Mouse (Mus musculus) kidney, postnatal 0 days (tissue): ENCODE results near the gene Grhpr. TPM values are rescaled to one million over a fixed set of nuclear protein-coding genes. Genes with fewer than 3 reads are reported as not detected.
A peak's percentile ranks its signal among the peaks of the same experiment; 100 is the strongest.

Experiments
- ATAC-seq: fragments of 200-750 bp; cut with Nextera tagmentation; replicated peaks from 2 replicates; pipeline ENCODE4 v1.8.0; 2017; ENCODE audit warnings: low read depth, moderate number of reproducible peaks, moderate TSS enrichment, moderate library complexity; ENCODE audit not compliant: low FRiP score
- DNase-seq: peaks from one replicate; pipeline ENCODE4 v3.0.0-alpha.2; 2016; ENCODE audit warnings: low spot score
- H3K27ac ChIP-seq: fragments of 300-500 bp; sonication (generic); 2 replicates; pipeline ENCODE4 v1.5.1; 2014; ENCODE audit warnings: mild to moderate bottlenecking
- H3K27me3 ChIP-seq: fragments of 300-500 bp; sonication (generic); 2 replicates; pipeline ENCODE4 v1.6.1; 2014; ENCODE audit warnings: low read length, mixed read lengths; ENCODE audit not compliant: insufficient read depth
- H3K36me3 ChIP-seq: fragments of 300-500 bp; sonication (generic); 2 replicates; pipeline ENCODE4 v1.6.1; 2014; ENCODE audit warnings: low read length, mixed read lengths; ENCODE audit not compliant: insufficient read depth
- H3K4me1 ChIP-seq: fragments of 300-500 bp; sonication (generic); replicated peaks from 2 replicates; pipeline ENCODE4 v1.6.1; 2014; ENCODE audit warnings: antibody characterized with exemption, low read length, mixed read lengths; ENCODE audit not compliant: insufficient read depth
- H3K4me2 ChIP-seq: fragments of 300-500 bp; sonication (generic); 2 replicates; pipeline ENCODE4 v1.6.1; 2014; ENCODE audit warnings: mild to moderate bottlenecking, low read length, moderate library complexity, mixed read lengths
- H3K4me3 ChIP-seq: fragments of 300-500 bp; sonication (generic); replicated peaks from 2 replicates; pipeline ENCODE4 v1.5.1; 2014; ENCODE audit warnings: low read depth, low read length
- H3K9ac ChIP-seq: fragments of 300-500 bp; sonication (generic); 2 replicates; pipeline ENCODE4 v1.6.1; 2014; ENCODE audit warnings: low read depth, low read length
- H3K9me3 ChIP-seq: fragments of 300-500 bp; sonication (generic); replicated peaks from 2 replicates; pipeline ENCODE4 v1.6.1; 2016; ENCODE audit warnings: low read length, inconsistent platforms, mixed read lengths
- CTCF ChIP-seq: IDR thresholded peaks from 2 replicates; pipeline ENCODE4 v1.5.1; 2016; ENCODE audit warnings: antibody characterized with exemption, low read depth, mild to moderate bottlenecking, moderate library complexity
- whole genome bisulfite sequencing: fragments of 180-500 bp; shearing (Covaris S2); extraction: QIAGEN DNeasy Blood & Tissue Kit; methylation state at CpG from one replicate; pipeline ENCODE4 v1.1.7; 2014; 5-methylcytosine and 5-hydroxymethylcytosine counted together
- polyA plus RNA-seq: library from polyadenylated mRNA; unstranded; fragments of >200 nt; fragmentation: Nextera tagmentation; extraction: Ambion mirVana; gene quantifications from 2 replicates; pipeline ENCODE4 v1.2.1, GENCODE M21; 2015

The Grhpr gene
- polyA plus RNA-seq, 1 experiment from 2014 or later, result 131 TPM

GRCm38 (mm10) chr4:44973450-44973849, 7.7 kb upstream of the Grhpr start:
- no peaks in the 10 kb centered on the region for H3K9me3 ChIP-seq
- peak overlapping the region; percentile 18; the same call in 1 of the 2 replicates for H3K9ac ChIP-seq
- H3K4me3 ChIP-seq, result 0 out of 2 replicates have a peak overlapping the region, but pooled peaks have one; percentile 6
- peak; percentile 99 for TF ChIP-seq CTCF
- ATAC-seq (peak; percentile 54; the same call in 1 of the 2 replicates), DNase-seq (peak; percentile 93)
- no peaks in the 10 kb centered on the region for H3K36me3 ChIP-seq
- peak overlapping the region; percentile 47 for H3K4me2 ChIP-seq
- H3K4me1 ChIP-seq, result peaks cover 4% of the 10 kb centered on the region; the same call in 1 of the 2 replicates
- H3K27me3 ChIP-seq, result no peaks in the 10 kb centered on the region
- WGBS, result 10% methylated on average over 9 of the region's 9 CpGs
- H3K27ac ChIP-seq, result peak overlapping the region; percentile 25; the same call in 1 of the 2 replicates

- DNase-seq (no peak), ATAC-seq (peak; percentile 16; the same call in 1 of the 2 replicates)
- Histone ChIP-seq H3K36me3 (no peaks in the 10 kb centered on the region), H3K27ac (peak overlapping the region; percentile 25; the same call in 1 of the 2 replicates), H3K4me1 (peaks cover 4% of the 10 kb centered on the region; the same call in 1 of the 2 replicates), H3K9ac (peak overlapping the region; percentile 18; the same call in 1 of the 2 replicates), H3K4me2 (peak overlapping the region; percentile 47), H3K9me3 (no peaks in the 10 kb centered on the region), H3K4me3 (0 out of 2 replicates have a peak overlapping the region, but pooled peaks have one; percentile 6), H3K27me3 (no peaks in the 10 kb centered on the region)
- TF ChIP-seq CTCF, result no peak
- 39% methylated on average over 14 of the region's 14 CpGs for WGBS
Observed at GRCm38 (mm10) chr4:44973871-44974270, 7.3 kb upstream of the Grhpr start.

GRCm38 (mm10) chr4:44974331-44974730, 6.9 kb upstream of the Grhpr start:
- no peak overlapping the region for H3K4me2 ChIP-seq
- H3K36me3 ChIP-seq, result no peaks in the 10 kb centered on the region
- ATAC-seq (no peak), DNase-seq (no peak)
- 70% methylated on average over 8 of the region's 8 CpGs for WGBS
- no peak overlapping the region for H3K9ac ChIP-seq
- H3K4me1 ChIP-seq, result peaks cover 5% of the 10 kb centered on the region; the same call in 1 of the 2 replicates
- TF ChIP-seq CTCF, result no peak
- no peak overlapping the region for H3K27ac ChIP-seq
- no peaks in the 10 kb centered on the region for H3K27me3 ChIP-seq
- H3K4me3 ChIP-seq, result no peak overlapping the region
- no peaks in the 10 kb centered on the region for H3K9me3 ChIP-seq

GRCm38 (mm10) chr4:44976026-44976615, 5.1 kb upstream of the Grhpr start:
- Histone ChIP-seq H3K4me3 (no peak overlapping the region), H3K4me1 (peaks cover 22% of the 10 kb centered on the region), H3K27me3 (no peaks in the 10 kb centered on the region), H3K36me3 (no peaks in the 10 kb centered on the region), H3K9ac (no peak overlapping the region), H3K9me3 (no peaks in the 10 kb centered on the region), H3K4me2 (no peak overlapping the region), H3K27ac (no peak overlapping the region)
- WGBS, result 74% methylated on average over 6 of the region's 6 CpGs
- ATAC-seq (no peak), DNase-seq (no peak)
- no peak for TF ChIP-seq CTCF

- no peak for ATAC-seq
- Histone ChIP-seq H3K9me3 (no peaks in the 10 kb centered on the region), H3K36me3 (no peaks in the 10 kb centered on the region), H3K27ac (no peak overlapping the region), H3K9ac (no peak overlapping the region), H3K4me2 (no peak overlapping the region), H3K4me1 (peaks cover 29% of the 10 kb centered on the region), H3K4me3 (no peak overlapping the region), H3K27me3 (no peaks in the 10 kb centered on the region)
- TF ChIP-seq CTCF, result peak; percentile 10; the same call in 1 of the 2 replicates
- WGBS, result 86% methylated on average over 10 of the region's 10 CpGs
- DNase-seq, result no peak
Observed at GRCm38 (mm10) chr4:44976921-44977710, 4.1 kb upstream of the Grhpr start.

GRCm38 (mm10) chr4:44978175-44978574, 3.0 kb upstream of the Grhpr start:
- Histone ChIP-seq H3K27ac (no peak overlapping the region), H3K9ac (no peak overlapping the region), H3K4me3 (no peak overlapping the region), H3K4me2 (no peak overlapping the region), H3K9me3 (no peaks in the 10 kb centered on the region), H3K36me3 (no peaks in the 10 kb centered on the region), H3K4me1 (peaks cover 37% of the 10 kb centered on the region), H3K27me3 (no peaks in the 10 kb centered on the region)
- ATAC-seq (no peak), DNase-seq (no peak)
- no peak for TF ChIP-seq CTCF
- 54% methylated on average over 5 of the region's 5 CpGs for WGBS
